Mouse (Mus musculus) olfactory bulb, adult 2 months (tissue): ENCODE measurements around the gene Hexim1.

Experiments
- CTCF ChIP-seq: fragments of 200-500 bp; IDR thresholded peaks from 2 replicates; pipeline ENCODE4 v1.5.1; 2012; ENCODE audit warnings: low read depth, mild to moderate bottlenecking, low read length, moderate library complexity; ENCODE audit not compliant: insufficient read depth
- POLR2A ChIP-seq: fragments of 200-500 bp; IDR thresholded peaks from 2 replicates; pipeline ENCODE4 v1.6.1; 2012; ENCODE audit warnings: mild to moderate bottlenecking, low read depth, low read length, moderate library complexity; ENCODE audit not compliant: insufficient read depth

DNA sequence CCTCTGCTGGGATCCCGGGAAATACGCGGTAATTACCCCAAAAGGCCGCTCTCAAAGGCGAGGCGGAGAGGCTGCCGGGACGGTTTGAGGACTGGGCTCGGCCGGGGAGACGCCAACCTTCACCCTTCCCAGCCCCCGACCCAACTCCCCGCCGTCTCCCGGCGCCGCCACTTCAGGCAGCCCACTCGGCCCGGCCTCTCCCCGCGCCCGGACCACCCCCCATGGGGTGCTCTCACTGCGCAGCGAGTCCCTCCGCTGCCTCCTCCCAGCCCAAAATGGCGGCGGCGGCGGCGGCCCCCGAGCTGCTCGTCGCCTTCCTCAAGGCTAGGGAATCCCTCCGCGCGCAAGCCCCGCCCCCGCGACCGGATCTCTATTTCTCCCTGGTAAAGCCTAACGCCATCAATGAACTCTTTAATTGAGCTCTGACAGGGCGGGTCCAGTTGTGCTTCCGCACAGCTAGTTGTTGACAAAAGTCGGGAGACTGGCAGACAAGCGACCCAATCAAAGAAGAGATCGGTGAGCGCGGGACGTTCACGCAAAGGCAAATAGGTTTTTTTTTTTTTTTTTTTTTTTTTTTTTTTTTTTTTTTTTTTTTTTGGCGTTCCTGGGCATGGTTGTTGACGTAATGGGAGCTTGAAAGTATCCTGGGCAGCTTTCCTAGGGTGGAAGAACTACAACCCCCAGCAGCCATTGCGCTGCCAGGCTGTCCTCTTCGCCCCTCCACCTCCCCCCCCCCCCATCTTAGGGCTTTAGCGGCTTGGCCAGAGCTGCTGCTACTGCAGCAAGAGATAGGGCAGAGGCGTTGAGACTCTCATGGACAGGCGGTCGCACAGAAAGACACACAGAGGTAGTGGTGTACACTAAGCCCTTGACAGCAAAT is 16.8 kb downstream of the Hexim1 start:
- TF ChIP-seq POLR2A, result peak; percentile 96
- TF ChIP-seq CTCF, result no peak
